Mouse (Mus musculus): ENCODE measurements around the gene Ap5s1. TPM values are rescaled to one million over a fixed set of nuclear protein-coding genes. Genes with fewer than 3 reads are reported as not detected.
"Not testable (repeated sequence)": the region's sequence is repeated elsewhere in the genome, so short reads cannot be mapped to it uniquely, and the experiment has no call there.

Ap5s1 gene
- total RNA-seq, 2 experiments from 2014 or later, result 11.3 to 11.4 TPM

GRCm38 (mm10) chr2:131215941-131216858, 9.3 kb downstream of the Ap5s1 start:
- ATAC-seq (replicated peaks; ENCODE audit: low FRiP score, poor library complexity, severe bottlenecking), result no peak

GRCm38 (mm10) chr2:131220030-131220429, 13.2 kb downstream of the Ap5s1 start:
- ATAC-seq (replicated peaks; ENCODE audit: low FRiP score, poor library complexity, severe bottlenecking), result no peak

- ATAC-seq (replicated peaks; ENCODE audit: low FRiP score, poor library complexity, severe bottlenecking), result no peak
Measured at GRCm38 (mm10) chr2:131221853-131222515, 15.1 kb downstream of the Ap5s1 start.

- peak; percentile 72 for ATAC-seq (replicated peaks; ENCODE audit: low FRiP score, poor library complexity, severe bottlenecking)
Measured at GRCm38 (mm10) chr2:131222562-131222961, 15.7 kb downstream of the Ap5s1 start.

- peak; percentile 94 for ATAC-seq (replicated peaks; ENCODE audit: low FRiP score, poor library complexity, severe bottlenecking)
Measured at GRCm38 (mm10) chr2:131223569-131223968, 16.7 kb downstream of the Ap5s1 start.

- ATAC-seq (replicated peaks; ENCODE audit: low FRiP score, poor library complexity, severe bottlenecking), result no peak
Measured at GRCm38 (mm10) chr2:131225178-131225577, 18.3 kb downstream of the Ap5s1 start.

- not testable (repeated sequence) for ATAC-seq (replicated peaks; ENCODE audit: low FRiP score, poor library complexity, severe bottlenecking)
Measured at GRCm38 (mm10) chr2:131226669-131227068, 19.8 kb downstream of the Ap5s1 start.

- ATAC-seq (replicated peaks; ENCODE audit: low FRiP score, poor library complexity, severe bottlenecking), result no peak
Measured at GRCm38 (mm10) chr2:131227243-131227642, 20.4 kb downstream of the Ap5s1 start.

- peak; percentile 78 for ATAC-seq (replicated peaks; ENCODE audit: low FRiP score, poor library complexity, severe bottlenecking)
Measured at GRCm38 (mm10) chr2:131232558-131232957, 25.7 kb downstream of the Ap5s1 start.

GRCm38 (mm10) chr2:131233307-131234126, 26.6 kb downstream of the Ap5s1 start, which contains the start of gene Mavs:
Gene Mavs (plus strand): TSS chr2:131234063.
- peak; percentile 91 for ATAC-seq (replicated peaks; ENCODE audit: low FRiP score, poor library complexity, severe bottlenecking)

GRCm38 (mm10) chr2:131234127-131234650, 27.3 kb downstream of the Ap5s1 start:
- peak; percentile 58 for ATAC-seq (replicated peaks; ENCODE audit: low FRiP score, poor library complexity, severe bottlenecking)

- ATAC-seq (replicated peaks; ENCODE audit: low FRiP score, poor library complexity, severe bottlenecking), result 0 out of 2 replicates have a peak, but pooled peaks have one; percentile 13
Measured at GRCm38 (mm10) chr2:131234970-131235635, 28.2 kb downstream of the Ap5s1 start.

GRCm38 (mm10) chr2:131242180-131242579, 35.3 kb downstream of the Ap5s1 start:
- no peak for ATAC-seq (replicated peaks; ENCODE audit: low FRiP score, poor library complexity, severe bottlenecking)

- ATAC-seq (replicated peaks; ENCODE audit: low FRiP score, poor library complexity, severe bottlenecking), result no peak
Measured at GRCm38 (mm10) chr2:131242929-131243328, 36.1 kb downstream of the Ap5s1 start.

- ATAC-seq (replicated peaks; ENCODE audit: low FRiP score, poor library complexity, severe bottlenecking), result peak; percentile 94
Measured at GRCm38 (mm10) chr2:131253681-131254328, 46.9 kb downstream of the Ap5s1 start.

- peak; percentile 20; the same call in 1 of the 2 replicates for ATAC-seq (replicated peaks; ENCODE audit: low FRiP score, poor library complexity, severe bottlenecking)
Measured at GRCm38 (mm10) chr2:131254329-131254713, 47.4 kb downstream of the Ap5s1 start.

GRCm38 (mm10) chr2:131255738-131256137, 48.9 kb downstream of the Ap5s1 start:
- ATAC-seq (replicated peaks; ENCODE audit: low FRiP score, poor library complexity, severe bottlenecking), result no peak

GRCm38 (mm10) chr2:131258693-131259092, 51.8 kb downstream of the Ap5s1 start:
- ATAC-seq (replicated peaks; ENCODE audit: low FRiP score, poor library complexity, severe bottlenecking), result no peak
